Mouse (Mus musculus) fat pad, adult 2 months (tissue): ENCODE results near the gene Olfr1362.

Source experiments
- DNase-seq: peaks from one replicate; pipeline ENCODE4 v3.0.0-alpha.2; 2011; ENCODE audit warnings: low read depth, low spot score; ENCODE audit errors: extremely low read depth

Gene Olfr1362

DNA sequence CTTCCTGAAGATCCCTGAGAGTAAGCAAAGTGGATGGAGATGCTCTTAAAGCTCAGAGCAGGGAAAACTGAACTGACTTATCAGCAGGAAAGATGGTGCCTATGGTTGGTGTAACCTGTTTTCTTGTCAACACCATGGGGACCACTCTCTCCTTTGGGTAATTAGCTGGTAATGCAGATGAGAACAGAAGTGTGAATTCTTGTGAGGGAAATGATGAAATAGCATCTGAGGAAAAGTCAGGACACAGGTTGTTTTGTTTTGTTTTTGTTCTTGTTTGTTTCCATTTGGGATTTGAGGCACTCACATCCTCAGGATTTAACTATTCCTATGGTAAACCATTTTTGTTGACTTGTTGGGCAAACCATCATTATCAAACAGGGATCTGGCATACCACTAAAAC lies at the start of gene Olfr1362:
TSS of gene Olfr1362 (minus strand) at position 101 of the 400 bp plus-strand sequence.
- DNase-seq: no peak

DNA sequence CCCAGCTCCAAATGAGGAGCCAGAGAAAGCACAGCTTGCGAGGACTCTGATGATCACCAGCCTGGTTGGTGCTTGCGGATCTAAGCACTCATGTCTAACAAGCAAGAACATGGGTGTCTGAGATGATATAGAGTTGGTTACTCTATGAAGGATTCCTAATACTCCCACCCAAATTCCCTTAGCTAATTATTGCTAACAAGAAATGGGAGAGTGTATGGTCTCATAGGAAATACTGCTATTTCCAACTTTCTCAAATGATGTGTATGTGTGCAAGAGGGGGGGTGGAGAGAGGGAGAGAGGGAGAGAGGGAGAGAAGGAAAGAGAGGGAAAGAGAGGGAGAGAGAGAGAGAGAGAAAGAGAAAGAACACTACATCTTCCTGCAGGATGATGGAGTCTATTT lies 49.5 kb upstream of the Olfr1362 start, which contains the start of gene Olfr1361:
TSS of gene Olfr1361 (minus strand) at position 101 of the 400 bp plus-strand sequence.
- no peak for DNase-seq

DNA sequence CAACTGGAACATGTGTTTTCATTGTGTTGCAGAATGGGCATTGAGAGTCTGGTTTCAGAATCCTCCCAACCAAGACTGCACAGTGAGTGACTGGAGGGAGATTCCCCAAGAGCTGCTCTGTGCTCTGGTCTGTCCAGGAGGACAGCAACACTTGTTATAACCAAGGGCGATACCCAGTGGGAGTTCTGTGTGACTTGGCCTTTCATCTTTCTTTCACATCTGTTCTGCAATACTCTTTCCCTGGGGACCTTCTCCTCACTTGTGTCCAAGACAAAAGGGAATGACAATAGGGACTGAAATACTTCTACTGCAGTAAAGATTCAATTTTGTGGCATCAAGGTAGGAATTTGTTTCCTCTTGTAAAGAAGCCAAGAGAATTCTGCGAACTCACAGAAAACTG lies 28.6 kb upstream of the Olfr1362 start, which contains the start of gene Olfr11:
TSS of gene Olfr11 (minus strand) at position 101 of the 400 bp plus-strand sequence.
- no peak for DNase-seq

DNA sequence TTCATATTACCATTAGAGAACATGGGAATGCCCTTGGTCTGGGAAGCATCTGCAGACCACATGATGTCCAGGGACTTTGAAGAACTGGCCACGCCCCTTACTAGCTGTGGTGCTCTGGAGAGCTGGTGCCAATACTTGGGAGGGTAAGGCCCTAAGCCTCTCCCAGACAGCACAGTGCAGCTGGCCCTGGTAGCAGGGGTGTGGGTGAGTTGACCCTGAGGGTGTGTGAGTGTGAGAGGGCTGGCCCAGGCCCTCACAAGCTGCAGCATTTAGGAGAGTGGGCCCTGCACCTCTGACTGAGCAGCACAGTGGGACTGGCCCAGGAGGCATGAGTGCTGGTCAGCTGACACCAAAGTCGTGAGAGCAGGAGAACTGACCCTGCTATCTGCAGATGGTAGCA lies 22.2 kb downstream of the Olfr1362 start:
- DNase-seq: no peak

DNA sequence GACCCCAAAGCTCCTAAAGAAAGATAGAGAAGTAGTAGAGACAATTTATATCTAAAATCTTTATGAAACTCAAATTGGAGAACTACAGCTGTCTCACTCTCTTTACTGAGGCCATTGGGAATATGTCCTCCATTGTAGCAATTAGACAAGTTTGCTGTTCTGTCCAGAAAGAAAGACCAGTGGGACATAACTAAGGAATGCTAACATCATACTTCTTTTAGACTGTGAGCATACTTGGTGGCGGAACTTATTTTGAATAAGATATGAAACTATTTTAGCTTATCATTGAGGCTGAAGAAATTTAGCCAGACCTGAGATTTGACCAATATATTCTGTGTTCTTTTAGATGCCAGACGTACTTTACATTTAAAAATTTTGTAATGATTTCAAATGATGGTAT lies 32.2 kb downstream of the Olfr1362 start, which contains the start of gene Olfr1364:
TSS of gene Olfr1364 (minus strand) at position 101 of the 400 bp plus-strand sequence.
- DNase-seq: no peak
